In genomic region chr14:102907411-102908103, GRCm38 (mm10) we compare ENCODE assay signal across 18 mouse cellular contexts.
DNase-seq lines count a peak whose midpoint lies in the region.
"Had no signal": no experiment of that assay in that cellular context is flagged by ENCODE, and none has a peak within 500 bp of the region (broad histone marks: within the 10 kb centered on the region; RNA-seq: fewer than 3 reads in every experiment).

No protein-coding gene starts in this region.

- no peaks in the 10 kb centered on the region for H3K9me3 ChIP-seq in heart, embryonic 10.5 days
- H3K9me3 ChIP-seq: embryonic facial prominence, embryonic 10.5 days; heart, embryonic 12.5 days; hindbrain, embryonic 10.5 days; limb, embryonic 10.5 days; megakaryocyte, embryonic 14.5 days had no signal

- no peaks in the 10 kb centered on the region for H3K27me3 ChIP-seq in heart, embryonic 10.5 days (ENCODE audit: insufficient read depth, poor library complexity, severe bottlenecking)
- H3K27me3 ChIP-seq: heart, embryonic 12.5 days; megakaryocyte, embryonic 14.5 days had no signal

- DNase-seq in heart, embryonic 10.5 days (ENCODE audit: low spot score) = peak; percentile 22
- DNase-seq in heart, postnatal 10 days = no peak
- DNase-seq in spleen, postnatal 36 days (ENCODE audit: low spot score in 2 of 2) = peak; percentile 52 to 63
- no peak for DNase-seq in spleen, postnatal 10 days (ENCODE audit: low spot score in 2 of 2)
- no peak for DNase-seq in left cerebral cortex, postnatal 14 days (ENCODE audit: low spot score in 2 of 2)
- DNase-seq in thymus, adult 18-20 months = no peak
- no peak for DNase-seq in adrenal gland, postnatal 36 days
- DNase-seq: cerebellum, adult 11-12 months; cerebellum, postnatal 25 days; gastrocnemius, postnatal 25 days; kidney, adult 8-10 months; kidney, postnatal 36 days had no signal

- intact Hi-C loops in heart, postnatal 10 days (cut with DNase I) = loop anchor here (10.0 kb wide), 1 partner anchor 963 kb away; no protein-coding TSS in a partner anchor
- intact Hi-C loops in left cerebral cortex, postnatal 14 days (cut with DNase I) = no loop called here

- H3K4me3 ChIP-seq in heart, embryonic 10.5 days = no peak overlapping the region
- H3K4me3 ChIP-seq in macrophage (ENCODE audit: inconsistent target) = no peak overlapping the region
- H3K4me3 ChIP-seq: embryonic facial prominence, embryonic 10.5 days; heart, embryonic 12.5 days; hindbrain, embryonic 10.5 days; limb, embryonic 10.5 days had no signal

- no peaks in the 10 kb centered on the region for H3K36me3 ChIP-seq in heart, embryonic 10.5 days
- no peaks in the 10 kb centered on the region for H3K36me3 ChIP-seq in macrophage (ENCODE audit: inconsistent target)
- H3K36me3 ChIP-seq: embryonic facial prominence, embryonic 10.5 days; heart, embryonic 12.5 days; hindbrain, embryonic 10.5 days; limb, embryonic 10.5 days had no signal

- no peaks in the 10 kb centered on the region for H3K79me2 ChIP-seq in macrophage (ENCODE audit: inconsistent target)

- H3K4me1 ChIP-seq in heart, embryonic 10.5 days = peaks cover 11% of the 10 kb centered on the region
- H3K4me1 ChIP-seq: hindbrain, embryonic 10.5 days had no signal

- 80% methylated on average over 6 of the region's 6 CpGs for WGBS in heart, embryonic 10.5 days
- 27% methylated on average over 6 of the region's 6 CpGs for WGBS in macrophage (ENCODE audit: missing documents)

- H3K27ac ChIP-seq in heart, embryonic 10.5 days = no peak overlapping the region
- H3K27ac ChIP-seq in macrophage = peak overlapping the region; percentile 95
- H3K27ac ChIP-seq: embryonic facial prominence, embryonic 10.5 days; hindbrain, embryonic 10.5 days; limb, embryonic 10.5 days had no signal

Comparison
In these comparisons a context has a peak if more than half of its experiments do, and no peak if none do; other contexts are left out.
1. DNase-seq: peak in heart, embryonic 10.5 days (single experiment) and spleen, postnatal 36 days (2 of 2); none in heart, postnatal 10 days (0 of 2), spleen, postnatal 10 days (0 of 2), left cerebral cortex, postnatal 14 days (0 of 2), thymus, adult 18-20 months (0 of 2) and adrenal gland, postnatal 36 days (0 of 2).